Mouse (Mus musculus): Measurements from ENCODE around the gene Nacc2. TPM values are rescaled to one million over a fixed set of nuclear protein-coding genes. Genes with fewer than 3 reads are reported as not detected.

Gene Nacc2
- polyA plus RNA-seq, 1 experiment from 2014 or later: 3.9 TPM

- WGBS (ENCODE audit: insufficient replicate concordance): 33% methylated on average over 14 of the region's 14 CpGs
- Histone ChIP-seq H3K9me3 (ENCODE audit: low read length) (no peaks in the 10 kb centered on the region), H3K9ac (replicated peaks) (no peak overlapping the region), H3K4me3 (ENCODE audit: low read depth, low read length) (no peak overlapping the region), H3K4me1 (ENCODE audit: insufficient read depth) (peaks cover 12% of the 10 kb centered on the region), H3K4me2 (ENCODE audit: low read depth, low read length) (no peak overlapping the region), H3K27me3 (ENCODE audit: insufficient read depth, low read length) (0 out of 2 replicates have a peak, but pooled peaks cover 5% of the 10 kb centered on the region), H3K36me3 (replicated peaks; ENCODE audit: insufficient read depth, low read length) (no peaks in the 10 kb centered on the region), H3K27ac (ENCODE audit: low read depth) (no peak overlapping the region)
- no peak for DNase-seq
- no peak for ATAC-seq
- TF ChIP-seq CTCF (IDR thresholded peaks at IDR 0.05; ENCODE audit: low read depth) (0 out of 2 replicates have a peak, but pooled peaks have one; percentile 14), EP300 (IDR thresholded peaks at IDR 0.05; ENCODE audit: low read depth) (no peak)
These were observed 81.7 kb downstream of the Nacc2 start for GRCm38 (mm10) chr2:26041163-26041810.

- DNase-seq: no peak
- H3K4me1 ChIP-seq (ENCODE audit: insufficient read depth): peaks cover 12% of the 10 kb centered on the region
- no peak for TF ChIP-seq CTCF (IDR thresholded peaks at IDR 0.05; ENCODE audit: low read depth)
- TF ChIP-seq EP300 (IDR thresholded peaks at IDR 0.05; ENCODE audit: low read depth): no peak
- H3K4me2 ChIP-seq (ENCODE audit: low read depth, low read length): no peak overlapping the region
- no peak overlapping the region for H3K4me3 ChIP-seq (ENCODE audit: low read depth, low read length)
- no peaks in the 10 kb centered on the region for H3K9me3 ChIP-seq (ENCODE audit: low read length)
- H3K9ac ChIP-seq (replicated peaks): no peak overlapping the region
- H3K36me3 ChIP-seq (replicated peaks; ENCODE audit: insufficient read depth, low read length): no peaks in the 10 kb centered on the region
- WGBS (ENCODE audit: insufficient replicate concordance): 46% methylated on average over 14 of the region's 14 CpGs
- H3K27me3 ChIP-seq (ENCODE audit: insufficient read depth, low read length): 0 out of 2 replicates have a peak, but pooled peaks cover 5% of the 10 kb centered on the region
- no peak for ATAC-seq
- H3K27ac ChIP-seq (ENCODE audit: low read depth): no peak overlapping the region
These were observed 83.1 kb downstream of the Nacc2 start for GRCm38 (mm10) chr2:26039951-26040350.

GRCm38 (mm10) chr2:26037386-26037785, 85.6 kb downstream of the Nacc2 start:
- Histone ChIP-seq H3K4me3 (ENCODE audit: low read depth, low read length) (no peak overlapping the region), H3K27ac (ENCODE audit: low read depth) (no peak overlapping the region), H3K27me3 (ENCODE audit: insufficient read depth, low read length) (0 out of 2 replicates have a peak, but pooled peaks cover 5% of the 10 kb centered on the region), H3K4me1 (ENCODE audit: insufficient read depth) (peaks cover 9% of the 10 kb centered on the region), H3K4me2 (ENCODE audit: low read depth, low read length) (no peak overlapping the region), H3K9ac (replicated peaks) (0 out of 2 replicates have a peak overlapping the region, but pooled peaks have one; percentile 3), H3K36me3 (replicated peaks; ENCODE audit: insufficient read depth, low read length) (no peaks in the 10 kb centered on the region), H3K9me3 (ENCODE audit: low read length) (no peaks in the 10 kb centered on the region)
- WGBS (ENCODE audit: insufficient replicate concordance): 18% methylated on average over 6 of the region's 6 CpGs
- ATAC-seq (peak; percentile 84), DNase-seq (peak; percentile 38)
- TF ChIP-seq EP300 (IDR thresholded peaks at IDR 0.05; ENCODE audit: low read depth) (peak; percentile 41; the same call in 1 of the 2 replicates), CTCF (IDR thresholded peaks at IDR 0.05; ENCODE audit: low read depth) (no peak)

GRCm38 (mm10) chr2:26034344-26035050, 88.5 kb downstream of the Nacc2 start:
- H3K4me1 ChIP-seq (ENCODE audit: insufficient read depth): peaks cover 6% of the 10 kb centered on the region

GRCm38 (mm10) chr2:26030288-26030687, 92.7 kb downstream of the Nacc2 start:
- no peak overlapping the region for H3K9ac ChIP-seq (replicated peaks)
- TF ChIP-seq CTCF (IDR thresholded peaks at IDR 0.05; ENCODE audit: low read depth) (peak; percentile 60), EP300 (IDR thresholded peaks at IDR 0.05; ENCODE audit: low read depth) (no peak)
- no peak overlapping the region for H3K4me2 ChIP-seq (ENCODE audit: low read depth, low read length)
- no peak for DNase-seq
- no peaks in the 10 kb centered on the region for H3K9me3 ChIP-seq (ENCODE audit: low read length)
- H3K27ac ChIP-seq (ENCODE audit: low read depth): no peak overlapping the region
- no peak for ATAC-seq
- H3K36me3 ChIP-seq (replicated peaks; ENCODE audit: insufficient read depth, low read length): no peaks in the 10 kb centered on the region
- H3K4me3 ChIP-seq (ENCODE audit: low read depth, low read length): no peak overlapping the region
- 44% methylated on average over 3 of the region's 3 CpGs for WGBS (ENCODE audit: insufficient replicate concordance)
- no peaks in the 10 kb centered on the region for H3K27me3 ChIP-seq (ENCODE audit: insufficient read depth, low read length)
- no peaks in the 10 kb centered on the region for H3K4me1 ChIP-seq (ENCODE audit: insufficient read depth)

More at GRCm38 (mm10) chr2:26034344-26035050, 88.5 kb downstream of the Nacc2 start:
- DNase-seq (no peak), ATAC-seq (no peak)
- no peaks in the 10 kb centered on the region for H3K27me3 ChIP-seq (ENCODE audit: insufficient read depth, low read length)
- TF ChIP-seq CTCF (IDR thresholded peaks at IDR 0.05; ENCODE audit: low read depth): no peak
- no peak for TF ChIP-seq EP300 (IDR thresholded peaks at IDR 0.05; ENCODE audit: low read depth)
- H3K4me3 ChIP-seq (ENCODE audit: low read depth, low read length): no peak overlapping the region
- H3K27ac ChIP-seq (ENCODE audit: low read depth): no peak overlapping the region
- H3K9me3 ChIP-seq (ENCODE audit: low read length): no peaks in the 10 kb centered on the region
- no peak overlapping the region for H3K4me2 ChIP-seq (ENCODE audit: low read depth, low read length)
- no peak overlapping the region for H3K9ac ChIP-seq (replicated peaks)
- H3K36me3 ChIP-seq (replicated peaks; ENCODE audit: insufficient read depth, low read length): no peaks in the 10 kb centered on the region
- WGBS (ENCODE audit: insufficient replicate concordance): 71% methylated on average over 15 of the region's 15 CpGs
